Mouse (Mus musculus): ENCODE data around the gene Cdsn. TPM values are rescaled to one million over a fixed set of nuclear protein-coding genes. Genes with fewer than 3 reads are reported as not detected.

The Cdsn gene
- polyA plus RNA-seq, 1 experiment = 0.13 TPM

GRCm38 (mm10) chr17:35567767-35568166 is 15.8 kb downstream of the Cdsn start:
- WGBS = 35% methylated on average over 9 of the region's 9 CpGs
- no peaks in the 10 kb centered on the region for H3K4me1 ChIP-seq (ENCODE audit: control insufficient read depth, insufficient read depth, insufficient read length)
- no peak for DNase-seq (ENCODE audit: low read depth in 1 of 2, low spot score in 2 of 2)
- peaks cover 3% of the 10 kb centered on the region; the same call in 1 of the 2 replicates for H3K27me3 ChIP-seq (ENCODE audit: control insufficient read depth, insufficient read depth, low read length)
- H3K27ac ChIP-seq (ENCODE audit: insufficient read depth, low read length) = no peak overlapping the region
- no peak for TF ChIP-seq POLR2A (IDR thresholded peaks at IDR 0.05; ENCODE audit: low read depth, low read length)
- no peak for TF ChIP-seq CTCF (IDR thresholded peaks at IDR 0.05; ENCODE audit: extremely low read depth, insufficient read depth, insufficient read length, insufficient replicate concordance)
- H3K36me3 ChIP-seq (ENCODE audit: control insufficient read depth, insufficient read depth, low read length) = no peaks in the 10 kb centered on the region
- H3K4me3 ChIP-seq (ENCODE audit: extremely low read depth, insufficient read depth, insufficient read length) = no peak overlapping the region

GRCm38 (mm10) chr17:35569091-35569944 is 17.4 kb downstream of the Cdsn start:
- no peak overlapping the region for H3K4me3 ChIP-seq (ENCODE audit: extremely low read depth, insufficient read depth, insufficient read length)
- H3K27ac ChIP-seq (ENCODE audit: insufficient read depth, low read length) = no peak overlapping the region
- no peak for DNase-seq (ENCODE audit: low read depth in 1 of 2, low spot score in 2 of 2)
- no peaks in the 10 kb centered on the region for H3K36me3 ChIP-seq (ENCODE audit: control insufficient read depth, insufficient read depth, low read length)
- H3K4me1 ChIP-seq (ENCODE audit: control insufficient read depth, insufficient read depth, insufficient read length) = no peaks in the 10 kb centered on the region
- peaks cover 3% of the 10 kb centered on the region; the same call in 1 of the 2 replicates for H3K27me3 ChIP-seq (ENCODE audit: control insufficient read depth, insufficient read depth, low read length)
- WGBS = 6% methylated on average over 28 of the region's 28 CpGs
- no peak for TF ChIP-seq POLR2A (IDR thresholded peaks at IDR 0.05; ENCODE audit: low read depth, low read length)
- TF ChIP-seq CTCF (IDR thresholded peaks at IDR 0.05; ENCODE audit: extremely low read depth, insufficient read depth, insufficient read length, insufficient replicate concordance) = no peak

GRCm38 (mm10) chr17:35570836-35571235 is 18.9 kb downstream of the Cdsn start:
- Histone ChIP-seq H3K4me1 (ENCODE audit: control insufficient read depth, insufficient read depth, insufficient read length) (no peaks in the 10 kb centered on the region), H3K27me3 (ENCODE audit: control insufficient read depth, insufficient read depth, low read length) (peaks cover 3% of the 10 kb centered on the region; the same call in 1 of the 2 replicates), H3K4me3 (ENCODE audit: extremely low read depth, insufficient read depth, insufficient read length) (no peak overlapping the region), H3K36me3 (ENCODE audit: control insufficient read depth, insufficient read depth, low read length) (no peaks in the 10 kb centered on the region), H3K27ac (ENCODE audit: insufficient read depth, low read length) (no peak overlapping the region)
- 85% methylated on average over 14 of the region's 14 CpGs for WGBS
- no peak for DNase-seq (ENCODE audit: low read depth in 1 of 2, low spot score in 2 of 2)
- no peak for TF ChIP-seq CTCF (IDR thresholded peaks at IDR 0.05; ENCODE audit: extremely low read depth, insufficient read depth, insufficient read length, insufficient replicate concordance)
- no peak for TF ChIP-seq POLR2A (IDR thresholded peaks at IDR 0.05; ENCODE audit: low read depth, low read length)

- H3K4me1 ChIP-seq (ENCODE audit: control insufficient read depth, insufficient read depth, insufficient read length) = no peaks in the 10 kb centered on the region
- 92% methylated on average over 7 of the region's 7 CpGs for WGBS
- peaks cover 3% of the 10 kb centered on the region; the same call in 1 of the 2 replicates for H3K27me3 ChIP-seq (ENCODE audit: control insufficient read depth, insufficient read depth, low read length)
Measured at GRCm38 (mm10) chr17:35571477-35571876, 19.5 kb downstream of the Cdsn start.

GRCm38 (mm10) chr17:35578211-35578610 is 26.3 kb downstream of the Cdsn start:
- WGBS = 22% methylated on average over 6 of the region's 6 CpGs

More at GRCm38 (mm10) chr17:35571477-35571876, 19.5 kb downstream of the Cdsn start:
- no peak overlapping the region for H3K4me3 ChIP-seq (ENCODE audit: extremely low read depth, insufficient read depth, insufficient read length)
- no peak overlapping the region for H3K27ac ChIP-seq (ENCODE audit: insufficient read depth, low read length)
- DNase-seq (ENCODE audit: low read depth in 1 of 2, low spot score in 2 of 2) = no peak
- no peaks in the 10 kb centered on the region for H3K36me3 ChIP-seq (ENCODE audit: control insufficient read depth, insufficient read depth, low read length)
- no peak for TF ChIP-seq CTCF (IDR thresholded peaks at IDR 0.05; ENCODE audit: extremely low read depth, insufficient read depth, insufficient read length, insufficient replicate concordance)
- TF ChIP-seq POLR2A (IDR thresholded peaks at IDR 0.05; ENCODE audit: low read depth, low read length) = no peak

GRCm38 (mm10) chr17:35582900-35583299 is 31.0 kb downstream of the Cdsn start:
- no peak for DNase-seq (ENCODE audit: low read depth in 1 of 2, low spot score in 2 of 2)
- no peaks in the 10 kb centered on the region for H3K4me1 ChIP-seq (ENCODE audit: control insufficient read depth, insufficient read depth, insufficient read length)
- H3K27me3 ChIP-seq (ENCODE audit: control insufficient read depth, insufficient read depth, low read length) = no peaks in the 10 kb centered on the region
- no peak overlapping the region for H3K4me3 ChIP-seq (ENCODE audit: extremely low read depth, insufficient read depth, insufficient read length)
- no peak overlapping the region for H3K27ac ChIP-seq (ENCODE audit: insufficient read depth, low read length)
- no peak for TF ChIP-seq POLR2A (IDR thresholded peaks at IDR 0.05; ENCODE audit: low read depth, low read length)
- TF ChIP-seq CTCF (IDR thresholded peaks at IDR 0.05; ENCODE audit: extremely low read depth, insufficient read depth, insufficient read length, insufficient replicate concordance) = peak; percentile 18; the same call in 1 of the 2 replicates
- WGBS = 91% methylated on average over 1 of the region's 1 CpGs
- H3K36me3 ChIP-seq (ENCODE audit: control insufficient read depth, insufficient read depth, low read length) = no peaks in the 10 kb centered on the region

More at GRCm38 (mm10) chr17:35578211-35578610, 26.3 kb downstream of the Cdsn start:
- peak; percentile 68 to 79 for DNase-seq (ENCODE audit: low read depth in 1 of 2, low spot score in 2 of 2)
- Histone ChIP-seq H3K27me3 (ENCODE audit: control insufficient read depth, insufficient read depth, low read length) (no peaks in the 10 kb centered on the region), H3K27ac (ENCODE audit: insufficient read depth, low read length) (no peak overlapping the region), H3K36me3 (ENCODE audit: control insufficient read depth, insufficient read depth, low read length) (no peaks in the 10 kb centered on the region), H3K4me3 (ENCODE audit: extremely low read depth, insufficient read depth, insufficient read length) (no peak overlapping the region), H3K4me1 (ENCODE audit: control insufficient read depth, insufficient read depth, insufficient read length) (no peaks in the 10 kb centered on the region)
- peak; percentile 92; the same call in 1 of the 2 replicates for TF ChIP-seq CTCF (IDR thresholded peaks at IDR 0.05; ENCODE audit: extremely low read depth, insufficient read depth, insufficient read length, insufficient replicate concordance)
- no peak for TF ChIP-seq POLR2A (IDR thresholded peaks at IDR 0.05; ENCODE audit: low read depth, low read length)

Measured in spleen, adult 2 months (tissue).